Mouse (Mus musculus) kidney, postnatal 14 days (tissue): ENCODE measurements around the gene Timm44.
"Not testable (repeated sequence)": the region's sequence is repeated elsewhere in the genome, so short reads cannot be mapped to it uniquely, and the experiment has no call there.

Experiments
- DNase-seq: peaks from one replicate; pipeline ENCODE4 v3.0.0; 2022; ENCODE audit warnings: mixed read lengths

Gene Timm44

DNA sequence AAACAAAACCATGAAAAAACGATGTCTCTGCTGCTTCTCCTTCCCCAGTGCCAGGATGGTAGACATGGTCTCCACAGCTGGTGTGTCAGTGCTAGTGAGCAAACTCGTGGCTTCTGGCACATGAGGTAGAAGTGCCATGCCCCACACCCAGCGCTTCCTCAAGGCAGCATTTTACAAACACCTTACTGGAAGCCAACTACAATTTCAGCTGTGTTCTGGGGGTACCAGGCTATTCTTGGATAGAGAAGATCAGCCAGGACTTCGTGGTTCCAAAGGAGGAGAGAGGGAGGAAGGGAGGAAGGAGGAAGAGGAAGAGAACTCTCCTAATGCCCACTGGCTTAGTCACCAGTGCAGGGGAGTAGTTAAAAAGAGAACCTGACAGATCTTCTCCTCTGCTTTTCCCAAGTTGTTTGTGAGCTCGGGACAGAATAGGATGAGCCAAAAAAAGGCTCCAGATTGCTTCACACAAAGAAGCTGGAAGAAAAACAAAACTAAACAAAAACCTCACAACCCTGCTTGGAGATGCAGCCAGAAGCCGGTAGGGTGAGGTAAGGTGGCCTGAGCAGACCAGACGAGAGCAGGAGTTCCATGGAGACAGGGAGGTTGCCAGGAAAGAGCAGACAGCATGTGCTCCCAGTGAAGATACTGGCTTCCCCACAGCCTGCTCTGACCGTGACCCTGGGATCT, 12.5 kb downstream of the Timm44 start:
- DNase-seq, result no peak

DNA sequence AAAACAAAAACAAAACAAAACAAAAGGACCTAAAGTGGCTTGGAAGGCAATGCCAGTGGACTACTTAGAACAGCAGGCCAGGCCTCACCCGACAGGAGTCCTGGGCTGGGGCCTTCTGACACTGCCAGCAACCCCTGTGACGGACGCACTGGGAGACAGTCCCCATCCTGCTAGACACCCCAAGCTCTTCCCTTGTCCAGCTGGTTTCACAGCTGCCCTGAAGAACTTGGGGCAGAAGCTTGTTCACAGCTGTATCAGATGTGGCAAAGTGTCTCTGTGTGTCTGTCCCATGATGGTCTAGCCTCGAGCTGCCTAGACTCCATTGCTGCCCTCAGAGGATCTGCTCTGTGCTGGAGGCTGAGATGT, 15.9 kb downstream of the Timm44 start:
- no peak for DNase-seq

DNA sequence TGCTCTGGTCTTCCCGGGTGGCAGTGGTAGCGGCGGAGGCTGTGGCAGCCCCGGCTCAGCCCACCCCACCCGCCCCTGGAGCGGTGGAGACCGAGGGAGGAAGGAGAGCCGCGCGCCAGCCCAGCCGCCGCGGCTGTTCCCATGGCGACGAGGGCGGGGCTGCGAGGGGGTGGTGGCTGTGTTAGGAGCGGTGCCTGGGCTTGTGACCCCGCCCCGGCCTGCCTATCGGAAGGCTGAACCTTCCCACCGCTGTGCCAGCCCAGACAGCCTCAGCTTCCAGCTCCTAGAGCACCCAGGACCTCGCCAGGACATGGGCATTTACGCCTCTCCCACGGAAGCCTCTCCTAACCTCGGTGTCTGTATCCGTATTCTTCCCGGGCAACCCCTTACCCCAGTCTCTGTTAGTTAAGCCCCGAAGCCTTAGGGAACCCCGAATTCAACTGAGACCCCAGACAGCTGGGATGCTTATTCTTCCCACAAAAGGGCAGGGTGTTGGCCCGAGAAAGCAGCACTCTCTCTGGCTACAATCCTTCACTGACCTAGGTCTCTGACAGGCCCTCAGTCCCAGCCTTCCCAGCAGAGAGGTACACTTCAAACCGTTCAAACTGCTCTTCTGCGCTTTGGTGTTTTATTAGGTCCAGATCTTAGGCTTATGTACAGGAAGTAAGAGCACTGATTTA, 16.4 kb downstream of the Timm44 start, which contains the start of gene Ctxn1:
Gene Ctxn1 (minus strand): TSS at position 150 of the 680 bp plus-strand sequence.
- DNase-seq, result peak; percentile 97

DNA sequence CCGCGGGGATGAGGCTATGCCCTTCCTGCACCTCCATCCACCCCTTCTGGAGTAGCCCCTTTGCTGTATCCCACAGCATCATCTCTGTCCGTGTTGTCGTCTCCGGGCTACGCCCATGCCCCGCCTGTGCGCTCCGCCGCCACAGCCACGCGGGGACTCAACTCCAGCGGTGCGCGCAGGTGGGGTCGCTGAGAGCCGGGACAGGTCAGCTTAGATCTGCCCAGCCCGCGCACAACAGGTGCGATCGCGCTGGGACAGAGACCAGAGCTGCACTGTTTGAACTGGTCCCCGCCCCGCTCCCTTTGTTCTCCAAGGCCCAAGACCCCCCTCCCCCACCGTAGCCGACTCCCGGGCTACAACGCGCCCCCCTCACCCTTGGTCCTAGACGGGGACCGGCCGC, 17.0 kb downstream of the Timm44 start:
- DNase-seq, result no peak

DNA sequence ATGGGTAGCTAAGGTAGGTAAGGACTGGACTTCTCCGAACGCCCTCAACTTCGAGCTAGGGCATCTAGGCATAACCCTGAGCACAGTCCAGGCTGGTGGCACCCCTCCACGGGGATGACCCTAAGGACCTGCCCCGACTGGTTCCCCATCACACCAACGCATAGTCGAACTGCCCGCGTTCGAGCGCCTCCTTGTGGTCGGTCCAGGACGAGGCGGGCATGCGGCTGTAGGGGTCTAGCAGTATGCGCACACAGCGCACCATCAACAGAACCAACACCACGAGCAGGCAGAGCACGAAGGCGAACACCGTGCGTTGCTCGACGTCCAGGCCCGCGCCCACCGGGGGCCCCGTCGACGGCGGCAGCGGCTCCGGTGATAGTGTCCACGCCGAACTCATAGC, 17.5 kb downstream of the Timm44 start:
- peak; percentile 75 for DNase-seq

DNA sequence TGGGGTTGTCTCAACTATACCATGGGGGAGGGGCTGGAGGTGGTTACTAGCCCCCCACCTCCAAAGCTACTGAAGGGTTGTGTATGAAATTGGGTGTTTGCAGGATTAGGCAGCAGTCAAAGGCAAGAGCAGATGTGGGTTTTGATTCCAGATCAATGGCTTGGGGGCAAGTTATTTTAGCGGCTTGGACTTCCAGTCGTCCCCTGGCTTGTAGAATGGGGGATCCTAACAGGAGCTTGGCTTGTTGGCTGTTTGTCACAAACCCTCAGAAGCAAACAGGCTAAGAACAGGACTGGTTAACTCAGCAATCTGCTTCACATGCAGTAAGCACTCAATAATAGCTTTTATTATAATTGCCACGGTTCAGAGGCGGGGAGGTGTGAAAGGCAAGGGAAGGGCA, 18.4 kb downstream of the Timm44 start:
- no peak for DNase-seq

DNA sequence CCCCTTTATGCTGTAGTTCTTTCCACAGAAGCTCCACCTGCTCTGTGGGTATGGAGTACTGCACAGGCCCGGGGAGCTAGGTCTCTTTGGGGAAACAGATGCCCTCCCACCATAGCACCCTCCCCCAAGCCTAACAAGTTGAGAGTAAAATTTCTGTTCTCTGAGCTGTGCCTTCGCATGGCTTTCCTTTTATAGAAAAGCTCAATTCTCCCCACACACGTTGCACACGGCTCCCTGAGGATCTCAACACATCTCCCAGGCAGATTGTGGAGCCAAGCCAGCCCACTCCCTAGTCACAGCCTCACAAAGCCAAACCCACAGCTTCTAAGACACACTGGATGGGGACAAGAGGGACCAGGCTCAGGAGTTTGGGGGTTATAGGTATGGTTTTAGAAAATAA, 18.8 kb downstream of the Timm44 start:
- DNase-seq, result no peak

DNA sequence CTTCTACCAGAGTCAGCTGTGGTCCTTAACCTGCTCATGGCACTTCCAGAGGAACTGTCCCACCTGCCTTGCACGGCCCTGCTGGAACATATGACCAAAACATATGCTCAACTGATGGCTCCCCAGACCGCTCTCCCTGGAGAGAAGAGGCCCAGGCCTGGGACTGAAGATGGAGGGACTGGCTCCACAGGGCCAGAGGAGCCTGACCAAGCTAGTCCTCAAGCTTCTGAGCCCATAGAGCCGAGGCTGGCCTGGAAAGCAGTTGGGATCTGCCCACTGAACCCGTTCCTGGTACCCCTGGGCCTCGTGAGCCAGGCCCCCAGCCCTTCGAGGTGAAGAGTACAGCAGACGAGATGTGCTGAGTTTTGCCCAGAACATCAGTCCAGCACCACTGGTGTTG, 20.2 kb downstream of the Timm44 start:
- DNase-seq, result not testable (repeated sequence)

DNA sequence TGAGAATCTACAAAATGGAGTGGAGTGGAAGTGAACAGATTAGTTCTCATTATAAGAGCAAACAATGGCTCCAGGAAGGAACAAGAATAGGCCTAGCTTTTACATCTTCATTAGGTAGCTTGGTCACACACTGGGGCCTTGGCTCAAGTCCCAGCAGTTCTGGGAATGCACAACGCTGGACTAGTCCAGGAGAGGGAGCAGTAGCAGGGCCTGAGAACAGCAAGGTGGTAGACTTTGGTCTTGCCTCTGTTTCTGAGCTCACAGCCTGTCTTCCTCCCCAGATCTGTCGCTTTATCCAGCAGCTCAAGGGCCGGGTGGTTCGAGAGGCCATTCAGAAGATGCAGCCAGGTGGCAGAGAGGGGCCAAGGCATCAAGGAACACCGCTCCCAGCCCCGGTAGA, 21.7 kb downstream of the Timm44 start:
- DNase-seq, result peak; percentile 85

DNA sequence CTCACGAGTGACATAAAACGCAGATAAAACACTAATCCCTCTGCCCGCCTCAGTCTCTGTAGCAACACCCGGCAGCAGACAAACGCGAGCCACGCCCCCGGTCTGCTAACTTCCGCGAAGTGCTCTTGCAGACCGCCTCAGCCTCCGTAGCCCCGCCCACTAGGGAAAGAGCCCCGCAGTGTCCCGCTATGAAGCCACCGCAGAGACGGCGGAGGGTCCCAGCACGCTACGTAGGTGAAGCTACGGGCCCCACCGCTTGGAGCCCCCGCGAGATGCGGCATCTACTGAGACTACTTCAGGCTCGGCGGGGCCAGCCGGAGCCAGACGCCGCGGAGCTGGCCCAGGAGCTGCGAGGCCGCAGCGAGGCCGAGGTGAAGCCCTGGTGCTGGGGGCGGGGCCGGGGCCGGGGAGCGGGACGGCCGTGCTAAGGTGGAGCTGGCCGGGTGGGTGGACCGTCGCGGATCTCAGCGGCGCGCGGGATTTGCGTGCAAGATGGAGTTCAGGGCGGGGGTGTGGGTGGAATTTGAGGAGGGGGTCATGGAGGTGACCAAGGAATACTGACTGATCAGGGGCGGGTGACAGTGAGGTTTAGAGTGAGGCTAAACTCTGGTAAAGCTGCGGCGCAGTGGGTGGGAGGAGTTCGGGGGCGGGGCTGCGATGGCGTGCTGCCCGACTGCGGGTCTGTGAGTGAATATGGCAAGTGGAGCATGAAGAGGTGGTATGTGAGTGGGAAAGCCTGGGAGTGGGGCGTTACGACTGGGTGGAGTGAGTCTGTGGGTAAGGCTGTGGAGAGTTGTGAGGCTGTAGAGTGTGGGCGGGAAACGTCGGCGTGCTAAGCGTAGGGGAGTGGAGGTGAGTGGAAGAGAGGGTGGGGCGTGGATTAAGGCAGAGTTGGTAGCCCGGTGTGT, 22.5 kb downstream of the Timm44 start, which contains the start of gene Snapc2:
Gene Snapc2 (plus strand): TSS at position 147 of the 908 bp plus-strand sequence.
- peak; percentile 97 for DNase-seq

DNA sequence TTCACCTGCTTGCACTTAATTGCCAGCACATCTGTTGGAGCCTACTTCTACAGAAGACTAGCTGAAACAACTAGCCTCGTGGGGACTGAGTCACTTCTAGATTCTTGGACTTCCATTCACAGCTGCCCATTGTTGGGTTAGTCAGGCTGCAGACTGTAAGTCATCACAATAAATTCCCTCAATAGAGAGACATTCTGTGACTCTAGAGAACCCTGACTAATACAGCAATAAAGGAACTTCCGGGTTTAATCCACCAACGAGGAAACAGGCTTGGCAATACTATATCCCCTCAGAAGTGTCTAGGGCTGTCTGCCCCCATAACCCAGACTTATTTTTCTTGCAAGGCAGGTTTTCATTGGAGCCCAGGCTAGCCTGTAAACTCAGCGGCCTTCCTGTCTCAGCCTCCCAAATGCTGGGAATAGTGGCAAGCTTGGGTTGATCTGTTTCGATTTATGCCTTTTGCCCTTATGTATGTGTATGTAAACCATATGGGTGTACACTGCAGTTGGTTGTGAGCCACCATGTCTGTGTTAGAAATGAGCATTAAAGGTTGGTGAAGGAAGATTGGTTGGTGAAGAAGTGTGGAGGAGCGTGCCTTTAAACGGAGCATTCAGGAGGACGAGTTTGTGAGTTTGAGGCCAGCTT, 23.5 kb downstream of the Timm44 start:
- DNase-seq, result no peak

DNA sequence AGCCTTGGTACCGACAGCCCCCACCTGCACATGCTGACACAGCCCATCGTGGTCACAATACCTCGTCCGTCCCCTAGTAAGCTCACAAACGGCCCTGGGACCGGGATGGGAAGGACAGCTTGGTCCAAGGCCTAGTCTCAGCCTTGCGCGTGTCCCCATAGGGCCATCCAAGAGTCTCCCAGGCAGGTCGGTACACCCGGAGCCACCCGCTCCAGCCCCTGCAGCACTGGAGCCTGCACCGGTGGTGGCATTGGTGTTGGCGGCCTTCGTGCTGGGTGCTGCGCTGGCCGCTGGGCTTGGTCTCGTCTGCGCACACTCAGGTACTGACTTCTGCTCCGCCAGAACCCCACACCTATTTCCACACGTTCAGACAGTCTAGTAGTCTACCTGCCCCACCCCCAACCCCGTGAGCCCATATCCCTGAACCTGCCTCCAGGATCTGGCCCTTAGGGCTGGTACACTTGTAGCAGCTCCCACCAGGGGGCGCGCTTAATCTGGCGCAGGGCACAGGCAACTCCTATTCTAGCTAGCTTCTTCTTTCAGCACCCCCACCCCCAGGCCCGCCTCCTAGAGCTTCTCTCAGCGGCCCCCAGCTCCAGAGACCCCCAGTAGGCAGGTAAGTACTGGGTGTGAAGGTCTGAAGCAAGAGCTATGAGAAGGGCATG, 25.3 kb downstream of the Timm44 start:
- peak; percentile 84 for DNase-seq

DNA sequence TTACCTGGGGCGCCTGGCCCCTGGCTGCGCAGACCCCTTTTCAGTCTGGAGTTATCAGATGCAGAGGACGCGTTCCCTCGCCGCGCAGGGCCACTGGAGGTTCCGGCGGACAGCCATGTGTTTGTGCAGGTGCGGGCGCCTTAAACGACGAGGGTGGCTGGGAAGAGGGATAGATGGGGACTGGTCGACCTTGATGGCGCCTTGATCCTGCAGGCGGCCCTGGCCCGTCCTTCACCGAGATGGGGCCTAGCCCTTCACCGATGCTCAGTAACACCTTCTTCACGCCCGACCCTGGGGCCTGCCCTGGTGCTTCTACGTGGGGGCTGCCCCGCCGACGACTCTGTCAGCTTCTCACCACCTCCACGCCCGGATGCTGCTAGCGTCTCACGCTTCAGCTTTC, 26.5 kb downstream of the Timm44 start:
- DNase-seq, result peak; percentile 31

DNA sequence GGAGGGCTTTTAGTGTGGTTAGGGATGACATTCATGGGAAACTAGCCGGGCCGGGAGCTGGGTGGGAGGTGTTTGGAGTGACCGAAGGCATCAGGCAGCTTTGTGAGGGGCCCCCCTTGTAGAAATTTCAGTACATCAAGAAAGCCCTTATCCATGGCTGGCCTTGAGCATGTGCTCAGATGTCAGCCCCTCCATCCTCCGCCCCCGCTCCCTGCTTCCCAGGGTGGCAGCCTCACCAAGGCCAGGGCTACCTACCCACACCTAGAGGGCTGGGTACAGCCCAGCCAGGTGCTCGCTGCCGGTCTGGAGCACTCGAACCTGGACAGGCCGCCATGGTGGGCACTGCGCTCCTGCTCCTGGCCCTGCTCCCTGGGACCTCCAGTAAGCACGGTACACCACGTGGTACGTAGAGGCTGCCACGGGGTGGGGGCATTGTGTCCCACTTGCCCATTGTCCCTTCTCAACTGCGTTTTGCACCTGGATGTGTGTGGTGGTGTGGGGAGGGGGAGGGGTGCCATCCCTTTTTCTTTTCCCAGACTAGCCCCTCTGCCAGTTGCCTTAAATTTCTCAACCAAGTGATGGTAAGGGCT, 27.7 kb downstream of the Timm44 start, which contains the start of gene Tgfbr3l:
Gene Tgfbr3l (plus strand): TSS at position 264 of the 590 bp plus-strand sequence.
- DNase-seq, result no peak

DNA sequence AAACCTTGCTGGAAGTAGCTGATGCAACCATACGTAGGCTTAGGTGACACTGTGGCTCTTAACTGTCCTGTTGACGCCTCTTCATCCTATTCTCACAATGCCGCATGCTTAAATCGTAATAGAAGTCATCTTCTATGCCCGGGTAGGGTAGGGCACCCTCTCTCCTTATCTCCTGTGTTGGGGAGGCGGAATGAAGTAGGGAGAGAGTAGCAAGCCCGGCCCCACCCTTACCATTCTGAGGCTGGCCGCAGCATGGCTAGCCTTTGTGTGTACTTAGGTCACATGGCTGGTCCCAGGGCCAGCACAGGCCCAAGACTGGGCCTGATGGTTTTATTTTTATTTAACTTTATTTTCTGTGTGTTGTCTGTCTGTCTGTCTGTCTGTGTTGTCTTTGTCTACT, 28.5 kb downstream of the Timm44 start:
- no peak for DNase-seq

DNA sequence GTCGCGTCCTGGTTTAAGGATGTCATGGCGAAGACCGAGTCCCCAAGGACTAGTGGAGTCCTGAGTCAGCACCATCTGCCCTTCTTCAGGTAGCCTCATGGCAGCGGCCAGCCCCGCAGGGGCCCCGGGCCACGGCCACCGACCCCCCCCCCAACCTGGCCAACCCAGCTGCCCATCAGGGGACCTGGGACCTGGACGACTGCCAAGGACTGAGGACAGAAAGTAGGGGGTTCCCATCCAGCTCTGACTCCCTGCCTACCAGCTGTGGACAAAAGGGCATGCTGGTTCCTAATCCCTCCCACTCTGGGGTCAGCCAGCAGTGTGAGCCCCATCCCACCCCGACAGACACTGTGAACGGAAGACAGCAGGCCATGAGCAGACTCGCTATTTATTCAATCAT, 30.0 kb downstream of the Timm44 start:
- DNase-seq, result no peak

DNA sequence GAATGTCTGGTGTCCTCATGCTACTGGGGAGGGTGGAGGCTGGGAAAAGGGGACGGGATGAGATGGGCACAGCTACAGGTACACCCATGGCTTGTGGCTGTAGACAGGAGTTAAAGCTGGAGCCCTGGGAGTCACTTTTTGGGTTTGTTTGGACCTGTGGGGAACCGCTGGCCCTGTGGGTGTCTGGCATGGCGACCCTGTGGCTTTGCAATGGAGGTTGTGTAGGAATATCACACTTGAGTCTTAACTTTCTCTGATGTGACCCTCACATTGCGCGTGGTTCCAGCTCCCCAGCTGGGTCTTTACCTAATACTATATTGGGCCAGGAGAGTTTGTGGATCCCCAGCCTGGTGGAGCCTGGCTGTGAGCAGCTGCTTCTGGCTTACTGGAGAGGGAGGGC, 30.7 kb downstream of the Timm44 start:
- DNase-seq, result no peak

DNA sequence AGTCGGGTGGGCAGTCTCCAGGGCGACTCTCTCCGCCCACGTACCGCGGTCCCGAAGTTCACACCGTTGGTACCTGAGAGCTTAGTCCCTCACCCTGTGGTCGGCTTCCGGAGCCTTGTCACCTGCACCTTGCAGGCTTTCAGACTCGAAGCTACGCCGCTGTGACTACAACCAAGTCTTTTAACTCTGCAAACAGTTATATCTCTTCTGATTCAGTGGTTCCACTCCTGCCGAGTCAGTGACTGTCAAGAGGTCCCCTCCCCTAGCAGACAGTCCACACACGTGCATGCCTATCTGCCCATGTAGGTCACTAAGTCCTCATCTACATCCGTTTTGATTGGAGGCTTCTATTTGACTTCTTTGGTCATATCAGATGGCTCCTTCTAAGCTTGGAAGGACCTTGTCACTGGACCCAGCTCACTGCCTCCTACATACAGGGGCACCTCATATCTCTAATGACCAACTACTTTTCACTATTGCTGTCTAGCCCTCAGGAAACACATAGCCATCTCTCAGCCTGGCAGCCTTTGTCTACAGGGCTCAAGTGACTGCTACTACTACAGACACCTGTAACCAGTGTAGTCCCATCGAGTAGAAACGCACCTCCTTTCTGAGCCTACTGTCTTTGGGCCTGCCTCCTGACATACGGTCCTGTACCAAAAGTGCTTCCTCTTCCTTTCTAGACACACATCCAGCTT, 36.4 kb downstream of the Timm44 start:
- no peak for DNase-seq

DNA sequence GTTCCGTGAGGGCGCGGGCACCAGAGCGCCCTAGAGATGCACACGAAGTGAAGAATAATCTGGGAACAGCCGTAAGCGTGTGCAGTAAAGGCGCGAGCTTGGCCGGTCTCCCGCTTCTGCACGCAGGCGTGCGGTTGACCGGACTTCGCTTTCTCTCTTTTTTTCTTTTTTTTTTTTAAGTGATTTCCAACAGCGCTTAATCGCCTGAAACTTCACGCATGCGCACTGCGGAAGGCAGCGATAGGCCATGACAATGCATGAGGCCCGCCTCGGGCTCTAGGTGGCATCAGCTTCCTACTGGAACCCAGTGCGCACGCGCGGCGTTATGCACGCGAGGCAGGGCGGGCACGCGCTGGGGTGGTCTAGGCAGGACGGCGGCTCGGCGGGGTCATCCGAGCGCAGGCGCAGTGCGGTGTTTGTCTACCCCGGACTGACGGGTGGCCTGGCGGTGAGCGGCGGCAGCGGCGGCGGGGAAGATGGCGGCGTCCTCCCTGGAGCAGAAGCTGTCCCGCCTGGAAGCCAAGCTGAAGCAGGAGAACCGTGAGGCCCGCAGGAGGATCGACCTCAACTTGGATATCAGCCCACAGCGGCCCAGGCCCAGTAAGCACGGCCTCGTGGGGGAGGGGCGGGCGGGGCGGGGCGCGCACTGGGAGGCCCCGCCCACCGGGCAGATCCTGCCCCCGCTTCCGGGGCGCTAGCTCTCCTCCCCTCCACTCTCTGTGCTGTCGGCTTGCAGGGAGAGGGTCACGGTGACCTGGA, 37.1 kb downstream of the Timm44 start, which contains the start of the genes Map2k7 and Gm49320:
Gene Map2k7 (plus strand): TSS at position 307 of the 759 bp plus-strand sequence.
Gene Gm49320 (plus strand): TSS at position 432 of the 759 bp plus-strand sequence.
- DNase-seq, result peak; percentile 100

DNA sequence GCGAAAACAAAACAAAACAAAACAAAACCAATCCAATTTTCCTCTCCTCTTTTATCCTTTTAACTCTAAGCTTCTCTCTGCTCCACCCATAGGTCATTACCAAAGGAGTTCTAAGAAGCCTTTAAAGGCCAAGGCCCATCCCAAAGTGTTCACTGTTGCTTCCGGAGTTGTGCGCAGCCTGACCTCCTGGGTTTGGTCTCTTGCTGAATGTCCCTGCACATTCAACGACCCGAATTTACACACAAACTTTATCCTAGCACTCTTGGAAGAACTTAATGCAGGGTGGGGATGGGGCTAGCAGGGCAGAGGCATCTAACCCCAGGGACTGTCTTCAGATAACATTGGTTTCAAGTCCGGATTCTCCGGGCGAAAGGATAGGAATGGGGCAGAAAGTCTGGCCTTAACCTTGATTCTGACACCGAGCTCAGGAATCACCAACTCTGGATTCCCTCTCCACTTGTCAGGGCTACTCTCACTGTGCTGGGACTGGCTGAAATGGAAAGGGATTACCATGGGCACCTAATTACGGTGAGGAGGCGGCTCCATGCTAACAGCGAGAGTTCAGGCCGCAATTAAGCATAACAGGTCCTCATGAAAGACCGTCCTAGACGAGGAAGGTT, 37.8 kb downstream of the Timm44 start:
- peak; percentile 44 for DNase-seq
